Mouse (Mus musculus): ENCODE results near the gene 4930453N24Rik.

GRCm38 (mm10) chr16:64753990-64754742 lies 16.8 kb downstream of the 4930453N24Rik start:
- no peak for TF ChIP-seq CTCF (IDR thresholded peaks at IDR 0.05; ENCODE audit: control insufficient read depth, insufficient read depth, insufficient read length)
- TF ChIP-seq MAX (IDR thresholded peaks at IDR 0.05): no peak
- TF ChIP-seq USF1 (IDR thresholded peaks at IDR 0.05; ENCODE audit: low read depth): no peak
- TF ChIP-seq MYOD1 (IDR thresholded peaks at IDR 0.05; ENCODE audit: control insufficient read depth, insufficient read length, low read depth): no peak
